Mouse (Mus musculus): ENCODE measurements around the gene Gm48552.

Gm48552 gene

DNA sequence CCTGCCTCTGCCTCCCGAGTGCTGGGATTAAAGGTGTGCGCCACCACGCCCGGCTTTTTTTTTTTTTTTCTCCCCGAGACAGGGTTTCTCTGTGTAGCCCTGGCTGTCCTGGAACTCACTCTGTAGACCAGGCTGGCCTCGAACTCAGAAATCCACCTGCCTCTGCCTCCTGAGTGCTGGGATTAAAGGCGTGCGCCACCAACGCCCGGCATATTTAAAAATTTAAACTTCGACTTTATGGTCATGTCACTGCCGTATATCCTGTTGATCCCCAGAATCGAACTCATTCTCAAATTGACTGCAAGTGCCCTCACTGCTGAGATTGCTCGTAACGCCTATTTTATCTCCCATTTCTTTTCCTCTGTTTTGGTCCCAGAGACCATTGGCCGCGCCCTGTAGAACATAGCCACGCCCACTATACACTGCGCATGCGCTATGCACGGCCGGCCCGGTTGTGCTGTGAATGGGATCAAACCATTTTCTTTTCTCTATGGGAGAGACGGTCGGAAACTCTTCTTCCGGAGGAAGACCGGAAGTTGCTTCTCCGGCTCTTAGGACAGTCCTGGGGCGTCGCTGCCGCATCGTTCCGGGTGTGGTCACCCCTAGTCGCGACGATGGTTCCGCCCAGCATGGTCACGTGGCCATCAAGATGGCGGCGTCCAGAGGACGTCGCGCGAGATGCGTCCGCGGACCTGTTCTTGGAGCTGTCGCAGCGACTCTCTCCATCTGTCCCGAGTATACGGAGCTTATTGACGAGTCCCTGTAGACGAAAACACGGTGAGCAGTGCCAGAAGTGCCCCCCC is 4.8 kb upstream of the Gm48552 start, which contains the start of the genes Dohh and Gm48551:
TSS of gene Dohh (plus strand) at position 627 of the 803 bp plus-strand sequence.
TSS of gene Gm48551 (plus strand) at position 665 of the 803 bp plus-strand sequence.
- in situ Hi-C loops (cut with MboI; ENCODE audit: unreplicated experiment in 2 of 2): loop anchor here in 1 of 2 experiments (25.0 kb wide), 1 partner anchor 1253 kb away; the partner anchor contains the start of gene Tdg

GRCm38 (mm10) chr10:81384605-81384982 is 4.2 kb upstream of the Gm48552 start:
- in situ Hi-C loops (cut with MboI; ENCODE audit: unreplicated experiment in 2 of 2): loop anchor here in 1 of 2 experiments (25.0 kb wide), 1 partner anchor 1253 kb away; the partner anchor contains the start of gene Tdg

DNA sequence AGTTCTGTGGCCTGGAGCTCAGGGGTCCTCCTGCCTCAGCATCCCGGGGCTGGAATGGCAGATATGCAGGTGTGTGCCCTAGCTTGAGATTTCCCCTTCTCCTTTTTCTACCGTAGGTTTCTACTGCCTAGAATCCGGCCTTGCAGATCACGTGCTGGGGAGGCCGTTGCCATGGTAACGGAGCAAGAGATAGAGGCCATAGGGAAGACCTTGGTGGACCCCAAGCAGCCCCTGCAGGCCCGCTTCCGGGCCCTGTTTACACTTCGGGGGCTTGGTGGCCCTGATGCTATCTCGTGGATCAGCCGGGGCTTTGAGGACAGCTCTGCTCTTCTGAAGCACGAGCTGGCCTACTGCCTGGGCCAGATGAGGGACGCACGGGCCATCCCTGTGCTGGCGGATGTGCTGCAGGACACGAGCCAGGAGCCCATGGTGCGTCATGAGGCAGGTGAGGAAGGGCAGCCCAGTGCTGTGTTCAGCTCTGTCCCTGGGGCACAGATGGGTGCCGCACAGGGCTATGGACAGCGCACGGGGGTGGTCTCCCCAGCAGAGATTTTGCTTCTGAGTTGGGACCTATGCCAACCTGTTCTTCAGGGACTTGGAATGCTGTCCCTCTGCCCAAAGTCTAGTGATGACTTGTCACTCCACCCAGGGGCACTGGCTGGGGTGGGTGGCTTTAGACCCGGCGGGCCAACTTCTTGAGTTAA is 3.0 kb upstream of the Gm48552 start:
- in situ Hi-C loops (cut with MboI; ENCODE audit: unreplicated experiment in 2 of 2): loop anchor here in 1 of 2 experiments (25.0 kb wide), 1 partner anchor 1252 kb away; the partner anchor contains the start of gene Tdg

- in situ Hi-C loops (cut with MboI; ENCODE audit: unreplicated experiment in 2 of 2): loop anchor here in 1 of 2 experiments (25.0 kb wide), 1 partner anchor 1250 kb away; the partner anchor contains the start of gene Tdg
Observed at GRCm38 (mm10) chr10:81387716-81388115, 1.1 kb upstream of the Gm48552 start.

- in situ Hi-C loops (cut with MboI; ENCODE audit: unreplicated experiment in 2 of 2): loop anchor here in 1 of 2 experiments (25.0 kb wide), 1 partner anchor 1248 kb away; the partner anchor contains the start of gene Tdg
Observed at GRCm38 (mm10) chr10:81389373-81389772, 568 bp downstream of the Gm48552 start.

- in situ Hi-C loops (cut with MboI; ENCODE audit: unreplicated experiment in 2 of 2): loop anchor here (5.0 to 25.0 kb wide), 4 partner anchors 62 to 1247 kb away; partner anchors contain the start of genes Gna11 (in 1 of the 2) and Tdg (in 1 of the 2)
Observed at GRCm38 (mm10) chr10:81389801-81390677, 1.2 kb downstream of the Gm48552 start.

DNA sequence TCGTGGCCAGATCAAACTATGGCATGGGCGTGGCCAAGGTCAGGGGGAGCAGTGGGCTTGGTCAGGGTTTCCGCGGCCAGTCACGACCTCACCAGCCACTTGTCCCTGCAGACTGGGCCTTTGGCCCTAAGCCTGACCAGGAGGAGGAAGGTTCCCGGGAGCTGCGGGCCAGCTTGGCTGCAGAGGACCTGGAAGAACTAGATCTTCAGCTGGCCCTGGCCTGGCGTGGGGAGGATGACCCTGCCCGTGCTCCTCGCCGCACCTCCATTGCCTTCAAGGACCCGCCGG is 1.8 kb downstream of the Gm48552 start:
- in situ Hi-C loops (cut with MboI; ENCODE audit: unreplicated experiment in 2 of 2): loop anchor here (5.0 to 25.0 kb wide), 4 partner anchors 62 to 1247 kb away; partner anchors contain the start of genes Gna11 (in 1 of the 2) and Tdg (in 1 of the 2)

- in situ Hi-C loops (cut with MboI; ENCODE audit: unreplicated experiment in 2 of 2): loop anchor here (5.0 to 25.0 kb wide), 4 partner anchors 60 to 1245 kb away; partner anchors contain the start of genes Gna11 (in 1 of the 2) and Tdg (in 1 of the 2)
Observed at GRCm38 (mm10) chr10:81392270-81392669, 3.5 kb downstream of the Gm48552 start.

- in situ Hi-C loops (cut with MboI; ENCODE audit: unreplicated experiment in 2 of 2): loop anchor here (5.0 to 25.0 kb wide), 4 partner anchors 60 to 1245 kb away; partner anchors contain the start of genes Gna11 (in 1 of the 2) and Tdg (in 1 of the 2)
Observed at GRCm38 (mm10) chr10:81392781-81393185, 4.0 kb downstream of the Gm48552 start, which contains the start of gene Smim24. Smim24 (plus strand) TSS chr10:81393051.

- in situ Hi-C loops (cut with MboI; ENCODE audit: unreplicated experiment in 2 of 2): loop anchor here (5.0 to 25.0 kb wide), 4 partner anchors 59 to 1244 kb away; partner anchors contain the start of genes Gna11 (in 1 of the 2) and Tdg (in 1 of the 2)
Observed at GRCm38 (mm10) chr10:81393456-81394063, 4.8 kb downstream of the Gm48552 start.

- in situ Hi-C loops (cut with MboI; ENCODE audit: unreplicated experiment in 2 of 2): loop anchor here in 1 of 2 experiments (5.0 to 25.0 kb wide), 3 partner anchors 137 to 1242 kb away; partner anchors contain the start of gene Tdg
Observed at GRCm38 (mm10) chr10:81395127-81395526, 6.3 kb downstream of the Gm48552 start.

GRCm38 (mm10) chr10:81395865-81396264 is 7.1 kb downstream of the Gm48552 start:
- in situ Hi-C loops (cut with MboI; ENCODE audit: unreplicated experiment in 2 of 2): loop anchor here in 1 of 2 experiments (5.0 to 25.0 kb wide), 3 partner anchors 136 to 1241 kb away; partner anchors contain the start of gene Tdg

- in situ Hi-C loops (cut with MboI; ENCODE audit: unreplicated experiment in 2 of 2): loop anchor here in 1 of 2 experiments (5.0 to 25.0 kb wide), 3 partner anchors 136 to 1241 kb away; partner anchors contain the start of gene Tdg
Observed at GRCm38 (mm10) chr10:81396749-81397148, 7.9 kb downstream of the Gm48552 start.

GRCm38 (mm10) chr10:81399296-81399695 is 10.5 kb downstream of the Gm48552 start:
- in situ Hi-C loops (cut with MboI; ENCODE audit: unreplicated experiment in 2 of 2): loop anchor here in 1 of 2 experiments (5.0 to 25.0 kb wide), 3 partner anchors 133 to 1238 kb away; partner anchors contain the start of gene Tdg

- in situ Hi-C loops (cut with MboI; ENCODE audit: unreplicated experiment in 2 of 2): loop anchor here (5.0 to 25.0 kb wide), 4 partner anchors 132 to 1237 kb away; partner anchors contain the start of gene Tdg (in 1 of the 2)
Observed at GRCm38 (mm10) chr10:81399798-81400308, 11.0 kb downstream of the Gm48552 start.

DNA sequence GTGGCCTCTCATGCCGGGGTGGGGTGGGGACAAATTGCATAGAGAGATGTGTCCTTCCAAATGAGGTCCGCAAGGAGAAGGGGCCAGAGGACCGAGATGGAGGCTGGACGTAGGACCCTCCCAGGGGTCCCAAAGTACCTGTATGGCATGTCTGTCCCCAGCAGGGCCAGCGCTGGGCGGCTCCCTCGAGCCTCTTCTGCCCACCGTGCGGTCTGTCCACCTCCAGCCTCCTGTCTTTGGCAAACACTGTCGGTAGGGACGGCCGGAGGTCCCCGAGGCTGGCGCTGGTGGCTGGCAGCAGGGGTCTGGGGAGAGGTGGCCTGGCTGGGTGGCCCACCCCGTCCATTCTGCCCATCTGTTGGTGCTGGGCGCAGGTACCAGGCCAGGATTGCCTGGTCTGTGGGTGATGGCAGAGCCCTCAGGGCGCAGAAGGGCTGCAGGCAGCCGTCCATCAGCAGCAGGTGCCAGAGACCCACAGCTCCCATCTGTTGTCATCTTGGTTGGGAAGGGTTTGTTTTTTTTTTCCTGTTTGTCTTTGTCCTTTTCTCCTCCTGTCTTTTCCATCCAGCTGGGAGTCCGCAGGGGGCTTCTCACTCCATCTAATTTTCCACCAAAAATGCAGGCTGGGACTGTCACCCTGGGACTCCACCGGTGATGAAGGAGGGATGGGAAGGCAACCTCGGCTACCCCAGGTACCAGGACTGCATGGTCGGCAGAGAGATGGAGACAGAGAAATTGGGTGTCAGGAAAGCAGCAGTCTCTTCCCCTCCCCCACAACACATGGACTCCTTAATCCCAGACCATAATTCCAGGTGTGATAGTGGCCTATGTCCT is 11.8 kb downstream of the Gm48552 start:
- in situ Hi-C loops (cut with MboI; ENCODE audit: unreplicated experiment in 2 of 2): loop anchor here in 1 of 2 experiments (10.0 kb wide), 1 partner anchor 774 kb away; no protein-coding TSS in a partner anchor

- in situ Hi-C loops (cut with MboI; ENCODE audit: unreplicated experiment in 2 of 2): loop anchor here in 1 of 2 experiments (10.0 kb wide), 1 partner anchor 774 kb away; no protein-coding TSS in a partner anchor
Observed at GRCm38 (mm10) chr10:81401205-81401520, 12.4 kb downstream of the Gm48552 start.

Data from v-Abl transformed pro-B cells (cell line).